Mouse (Mus musculus) liver, postnatal 0 days (tissue): ENCODE data around the gene Cope. TPM values are rescaled to one million over a fixed set of nuclear protein-coding genes. Genes with fewer than 3 reads are reported as not detected.

Source experiments
- ATAC-seq: fragments of 200-750 bp; cut with Nextera tagmentation; 2 replicates; pipeline ENCODE4 v1.8.0; 2017; ENCODE audit warnings: mild to moderate bottlenecking, moderate library complexity
- DNase-seq: peaks from one replicate; pipeline ENCODE4 v3.0.0-alpha.2; 2016
- H3K27ac ChIP-seq: fragments of 300-500 bp; sonication (generic); 2 replicates; pipeline ENCODE4 v1.5.1; 2014; ENCODE audit warnings: antibody characterized with exemption, moderate library complexity, mild to moderate bottlenecking, low read depth
- H3K27me3 ChIP-seq: fragments of 300-500 bp; sonication (generic); 2 replicates; pipeline ENCODE4 v1.6.1; 2014; ENCODE audit warnings: low read length, control low read depth, mixed read lengths; ENCODE audit not compliant: insufficient read depth
- H3K36me3 ChIP-seq: fragments of 300-500 bp; sonication (generic); replicated peaks from 2 replicates; pipeline ENCODE4 v1.6.1; 2014; ENCODE audit warnings: mild to moderate bottlenecking, control low read depth, low read length, moderate library complexity, mixed read lengths; ENCODE audit not compliant: insufficient read depth
- H3K4me1 ChIP-seq: fragments of 300-500 bp; sonication (generic); 2 replicates; pipeline ENCODE4 v1.6.1; 2014; ENCODE audit warnings: antibody characterized with exemption, mild to moderate bottlenecking, control low read depth; ENCODE audit not compliant: insufficient read depth
- H3K4me2 ChIP-seq: fragments of 300-500 bp; sonication (generic); 2 replicates; pipeline ENCODE4 v1.6.1; 2014; ENCODE audit warnings: low read depth, mild to moderate bottlenecking, low read length, moderate library complexity, mixed read lengths
- H3K4me3 ChIP-seq: fragments of 300-500 bp; sonication (generic); 2 replicates; pipeline ENCODE4 v1.5.1; 2014; ENCODE audit warnings: low read depth, low read length
- H3K9ac ChIP-seq: fragments of 300-500 bp; sonication (generic); replicated peaks from 2 replicates; pipeline ENCODE4 v1.6.1; 2014; ENCODE audit warnings: mild to moderate bottlenecking, moderate library complexity
- H3K9me3 ChIP-seq: fragments of 300-500 bp; sonication (generic); 2 replicates; pipeline ENCODE4 v1.6.1; 2016; ENCODE audit warnings: mild to moderate bottlenecking, control low read depth, low read length, mixed read lengths
- CTCF ChIP-seq: sonication (generic); IDR thresholded peaks from 2 replicates; pipeline ENCODE4 v1.5.1; 2016; ENCODE audit warnings: antibody characterized with exemption, low read depth
- EP300 ChIP-seq: IDR thresholded peaks from 2 replicates; pipeline ENCODE4 v1.6.1; 2016; ENCODE audit warnings: antibody characterized with exemption, low read depth, mild to moderate bottlenecking
- WGBS: fragments of 180-500 bp; shearing (Covaris S2); extraction: QIAGEN DNeasy Blood & Tissue Kit; methylation state at CpG from one replicate; pipeline ENCODE4 v1.1.7; 2014; ENCODE audit not compliant: insufficient replicate concordance; 5-methylcytosine and 5-hydroxymethylcytosine counted together
- polyA plus RNA-seq: library from polyadenylated mRNA; unstranded; fragments of >200 nt; fragmentation: Nextera tagmentation; extraction: Ambion mirVana; gene quantifications from 2 replicates; pipeline ENCODE4 v1.2.1, GENCODE M21; 2015

Gene Cope
- polyA plus RNA-seq, 1 experiment from 2014 or later, result 171 TPM

DNA sequence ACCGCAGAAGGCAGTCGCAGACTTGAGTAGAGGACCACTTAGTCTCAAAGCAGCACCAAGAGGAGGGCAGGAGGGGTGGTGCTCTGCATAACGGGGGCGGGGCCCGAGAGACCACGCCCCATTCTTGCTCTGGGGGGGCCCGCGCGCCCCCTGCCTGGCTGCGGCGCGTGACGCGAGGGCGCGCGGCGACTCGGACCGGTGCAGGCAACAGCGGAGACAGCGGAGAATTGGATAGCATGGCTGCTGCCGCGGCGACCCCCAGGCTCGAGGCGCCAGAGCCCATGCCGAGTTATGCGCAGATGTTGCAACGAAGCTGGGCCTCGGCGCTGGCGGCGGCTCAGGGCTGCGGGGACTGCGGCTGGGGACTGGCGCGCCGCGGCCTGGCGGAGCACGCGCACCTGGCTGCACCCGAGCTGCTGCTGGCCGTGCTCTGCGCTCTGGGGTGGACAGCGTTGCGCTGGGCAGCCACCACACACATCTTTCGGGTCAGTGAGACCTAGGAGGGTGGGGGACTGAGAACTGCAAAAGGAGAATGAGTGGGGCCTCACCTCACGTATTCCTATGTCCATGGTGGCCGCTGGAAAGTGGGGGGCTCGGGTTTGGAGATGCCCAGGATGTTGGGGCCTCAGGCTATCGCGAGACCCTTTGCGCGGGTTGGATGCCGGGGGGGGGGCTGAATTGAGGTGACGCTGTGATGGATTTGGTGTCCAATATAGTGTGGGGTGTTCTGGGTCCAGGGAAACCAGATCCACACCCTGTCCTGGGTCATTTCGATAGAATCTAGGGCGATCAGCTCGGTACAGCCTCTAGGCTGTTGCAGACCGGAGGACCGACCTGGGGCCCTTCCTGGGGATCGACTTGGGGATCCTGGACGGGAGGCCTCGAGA is 13.5 kb downstream of the Cope start, which contains the start of gene Cers1:
Gene Cers1 (plus strand): TSS at position 152 of the 887 bp plus-strand sequence.
- Histone ChIP-seq H3K4me3 (peak within 1 kb of the TSS; percentile 48), H3K9me3 (no peaks in the 10 kb centered on the region), H3K4me1 (peaks cover 11% of the 10 kb centered on the region), H3K27ac (no peak within 1 kb of the TSS), H3K4me2 (peak within 1 kb of the TSS; percentile 79), H3K36me3 (peaks cover 15% of the 10 kb centered on the region; the same call in 1 of the 2 replicates), H3K9ac (no peak within 1 kb of the TSS), H3K27me3 (peaks cover 29% of the 10 kb centered on the region)
- peak; percentile 49 for ATAC-seq
- peak; percentile 41 for DNase-seq
- WGBS, result 5% methylated on average over 65 of the region's 66 CpGs
- no peak for TF ChIP-seq EP300
- no peak for TF ChIP-seq CTCF

DNA sequence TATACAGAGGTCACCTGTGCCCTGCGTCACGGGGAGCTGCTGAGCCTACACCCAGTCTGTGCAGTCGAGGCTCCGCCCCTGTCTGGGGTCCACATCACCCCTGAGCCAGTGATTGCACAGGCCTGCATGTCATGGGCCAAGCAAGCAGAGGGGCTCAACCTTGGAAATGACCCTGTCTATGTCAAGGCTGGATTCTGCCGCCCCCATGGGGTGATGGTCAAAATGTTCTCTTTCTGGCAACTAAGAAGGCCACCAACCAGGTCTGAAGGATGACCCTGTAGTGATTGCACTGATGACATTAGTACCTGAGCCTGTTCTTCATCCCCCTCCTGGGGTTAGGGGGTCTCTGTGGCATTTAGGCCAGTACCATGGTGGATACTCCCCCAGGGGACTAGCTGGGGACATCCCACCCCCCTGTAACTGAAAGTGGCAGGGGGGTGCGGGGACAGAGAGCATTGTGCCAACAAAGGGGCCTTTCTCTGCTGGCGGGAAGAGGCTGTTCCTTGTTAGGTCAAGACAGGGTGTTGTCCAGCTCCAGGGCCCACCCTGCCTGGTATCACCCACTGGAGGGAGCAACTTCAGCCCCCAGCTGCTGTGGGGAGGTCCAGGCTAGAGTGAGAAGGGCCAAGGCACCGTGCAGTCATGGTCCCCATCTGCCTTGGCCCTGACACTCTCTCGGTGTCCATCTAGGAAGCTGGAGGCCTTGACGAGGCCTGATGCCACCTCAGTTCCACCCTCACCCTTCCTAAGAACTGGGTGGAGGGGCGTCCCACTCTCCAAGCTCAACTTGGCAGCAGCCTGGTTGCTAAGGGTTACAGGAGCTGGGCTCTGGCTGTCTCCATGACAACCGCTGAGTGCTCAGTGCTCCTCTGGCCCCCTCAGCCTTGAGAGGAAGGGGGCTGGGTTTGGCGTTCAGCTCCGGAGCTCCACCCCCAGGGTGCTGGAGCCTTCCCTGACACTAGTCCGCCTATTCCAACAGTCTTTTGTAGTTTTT is 14.5 kb downstream of the Cope start:
- Histone ChIP-seq H3K27ac (no peak overlapping the region), H3K9me3 (no peaks in the 10 kb centered on the region), H3K4me3 (no peak overlapping the region), H3K27me3 (peaks cover 29% of the 10 kb centered on the region), H3K9ac (no peak overlapping the region), H3K4me1 (peaks cover 11% of the 10 kb centered on the region), H3K4me2 (no peak overlapping the region), H3K36me3 (peaks cover 14% of the 10 kb centered on the region; the same call in 1 of the 2 replicates)
- WGBS, result 27% methylated on average over 15 of the region's 15 CpGs
- 0 out of 2 replicates have a peak, but pooled peaks have one; percentile 2 for ATAC-seq
- no peak for TF ChIP-seq CTCF
- no peak for TF ChIP-seq EP300
- no peak for DNase-seq

DNA sequence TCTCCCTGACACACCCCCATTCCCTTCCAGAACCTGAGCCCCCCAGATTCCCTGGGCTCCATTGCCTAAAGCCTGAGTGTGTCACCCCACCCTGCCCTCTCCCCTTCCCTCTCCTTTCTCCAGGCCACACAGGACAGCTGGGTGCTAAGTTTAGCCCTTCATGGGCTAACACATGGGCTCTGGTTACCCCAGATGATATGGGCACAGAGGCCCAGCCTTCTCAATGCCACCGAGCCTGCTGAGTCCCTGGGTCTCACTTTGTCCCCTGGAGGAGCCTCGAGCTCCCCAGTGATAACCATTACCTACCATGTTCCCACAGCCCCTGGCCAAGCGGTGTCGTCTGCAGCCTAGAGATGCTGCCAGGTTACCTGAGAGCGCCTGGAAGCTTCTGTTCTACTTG is 15.6 kb downstream of the Cope start:
- peaks cover 29% of the 10 kb centered on the region for H3K27me3 ChIP-seq
- 78% methylated on average over 5 of the region's 5 CpGs for WGBS

GRCm38 (mm10) chr8:70323716-70324115 is 21.4 kb downstream of the Cope start:
- no peak for ATAC-seq
- Histone ChIP-seq H3K27ac (no peak overlapping the region), H3K4me2 (no peak overlapping the region), H3K4me1 (0 out of 2 replicates have a peak, but pooled peaks cover 4% of the 10 kb centered on the region), H3K4me3 (no peak overlapping the region), H3K27me3 (no peaks in the 10 kb centered on the region), H3K9ac (no peak overlapping the region), H3K36me3 (no peaks in the 10 kb centered on the region), H3K9me3 (no peaks in the 10 kb centered on the region)
- no peak for TF ChIP-seq EP300
- TF ChIP-seq CTCF, result peak; percentile 44
- WGBS, result 80% methylated on average over 3 of the region's 3 CpGs
- no peak for DNase-seq

More for the DNA sequence above, 15.6 kb downstream of the Cope start:
- Histone ChIP-seq H3K4me1 (peaks cover 11% of the 10 kb centered on the region), H3K9me3 (no peaks in the 10 kb centered on the region), H3K4me3 (no peak overlapping the region), H3K9ac (no peak overlapping the region), H3K4me2 (no peak overlapping the region), H3K27ac (no peak overlapping the region), H3K36me3 (peaks cover 8% of the 10 kb centered on the region; the same call in 1 of the 2 replicates)
- TF ChIP-seq CTCF (no peak), EP300 (no peak)
- no peak for DNase-seq
- ATAC-seq, result no peak

DNA sequence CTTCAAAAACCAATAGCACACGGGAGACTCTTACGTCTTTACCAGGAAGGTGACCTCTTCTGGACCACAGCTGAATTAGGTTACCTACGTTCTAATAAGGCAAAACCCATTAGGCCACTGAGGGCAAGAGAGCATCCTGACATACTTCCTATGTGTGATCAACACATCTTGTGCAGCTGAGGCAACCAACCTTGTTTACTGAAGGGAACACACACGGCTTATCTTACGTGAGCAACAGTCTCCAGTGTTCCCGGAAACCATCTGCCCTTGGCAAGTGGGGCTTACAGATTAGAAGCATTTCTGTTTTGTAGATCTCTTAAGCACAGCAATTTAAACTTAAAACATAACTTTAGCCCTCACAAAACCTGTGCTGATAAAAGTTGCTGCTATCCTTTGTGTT is 25.2 kb downstream of the Cope start:
- H3K27me3 ChIP-seq, result no peaks in the 10 kb centered on the region
- peak overlapping the region; percentile 78 for H3K27ac ChIP-seq
- no peak for DNase-seq
- peak; percentile 66 for ATAC-seq
- no peaks in the 10 kb centered on the region for H3K9me3 ChIP-seq
- no peak overlapping the region for H3K4me2 ChIP-seq
- peak; percentile 96 for TF ChIP-seq EP300
- TF ChIP-seq CTCF, result no peak
- no peak overlapping the region for H3K9ac ChIP-seq
- peaks cover 19% of the 10 kb centered on the region for H3K36me3 ChIP-seq
- 75% methylated on average over 6 of the region's 6 CpGs for WGBS
- H3K4me3 ChIP-seq, result no peak overlapping the region
- peaks cover 15% of the 10 kb centered on the region for H3K4me1 ChIP-seq
